Mouse (Mus musculus): ENCODE measurements around the gene Ckm. TPM values are rescaled to one million over a fixed set of nuclear protein-coding genes. Genes with fewer than 3 reads are reported as not detected.

The Ckm gene
- total RNA-seq, 2 experiments from 2014 or later = not detected

GRCm38 (mm10) chr7:19427999-19428650 lies 23.5 kb downstream of the Ckm start:
- intact Hi-C loops (cut with DNase I) = no loop called here
- DNase-seq = peak; percentile 38

GRCm38 (mm10) chr7:19429726-19430125 lies 25.1 kb downstream of the Ckm start:
- intact Hi-C loops (cut with DNase I) = no loop called here

DNA sequence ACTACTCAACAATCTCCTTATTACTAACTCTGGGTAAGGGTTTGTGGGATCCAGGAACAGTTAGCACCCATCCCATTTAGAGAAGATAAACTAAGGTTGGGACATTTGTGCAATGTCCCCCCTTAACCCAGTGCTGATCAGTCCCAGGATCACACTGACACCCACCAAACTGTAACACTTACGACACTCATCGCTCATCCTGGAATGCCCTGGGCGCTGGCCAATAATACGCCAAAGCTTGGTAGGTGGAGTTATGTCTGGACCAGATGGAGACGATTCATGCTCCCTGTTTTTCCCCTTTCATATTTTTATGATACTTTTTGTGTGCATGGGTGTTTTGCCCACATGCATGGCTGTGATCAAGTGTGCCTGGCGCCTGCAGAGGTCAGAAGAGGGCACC lies 25.8 kb downstream of the Ckm start:
- intact Hi-C loops (cut with DNase I) = no loop called here

More at GRCm38 (mm10) chr7:19429726-19430125, 25.1 kb downstream of the Ckm start:
- peak; percentile 69 for DNase-seq

GRCm38 (mm10) chr7:19432475-19432874 lies 27.9 kb downstream of the Ckm start:
- no peak for DNase-seq
- intact Hi-C loops (cut with DNase I) = no loop called here

More for the DNA sequence above, 25.8 kb downstream of the Ckm start:
- no peak for DNase-seq

DNA sequence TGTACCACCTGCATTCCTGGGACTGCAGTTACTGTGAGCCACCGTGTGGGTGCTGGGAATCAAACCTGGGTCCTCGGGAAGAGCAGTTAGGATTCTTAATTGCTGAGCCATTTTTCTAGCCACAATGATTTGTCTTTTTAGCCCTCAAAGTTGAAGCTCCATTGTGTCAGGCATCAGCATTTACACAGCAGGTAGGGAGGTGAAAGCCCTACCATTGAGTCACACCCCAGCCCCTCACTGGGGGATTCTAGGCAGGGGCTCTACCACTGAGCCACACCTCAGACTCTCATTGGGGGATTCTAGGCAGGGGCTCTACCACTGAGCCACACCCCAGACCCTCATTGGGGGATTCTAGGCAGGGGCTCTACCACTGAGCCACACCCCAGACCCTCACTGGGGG lies 31.7 kb downstream of the Ckm start:
- DNase-seq = no peak
- intact Hi-C loops (cut with DNase I) = no loop called here

GRCm38 (mm10) chr7:19437048-19437447 lies 32.5 kb downstream of the Ckm start:
- DNase-seq = no peak
- intact Hi-C loops (cut with DNase I) = no loop called here

DNA sequence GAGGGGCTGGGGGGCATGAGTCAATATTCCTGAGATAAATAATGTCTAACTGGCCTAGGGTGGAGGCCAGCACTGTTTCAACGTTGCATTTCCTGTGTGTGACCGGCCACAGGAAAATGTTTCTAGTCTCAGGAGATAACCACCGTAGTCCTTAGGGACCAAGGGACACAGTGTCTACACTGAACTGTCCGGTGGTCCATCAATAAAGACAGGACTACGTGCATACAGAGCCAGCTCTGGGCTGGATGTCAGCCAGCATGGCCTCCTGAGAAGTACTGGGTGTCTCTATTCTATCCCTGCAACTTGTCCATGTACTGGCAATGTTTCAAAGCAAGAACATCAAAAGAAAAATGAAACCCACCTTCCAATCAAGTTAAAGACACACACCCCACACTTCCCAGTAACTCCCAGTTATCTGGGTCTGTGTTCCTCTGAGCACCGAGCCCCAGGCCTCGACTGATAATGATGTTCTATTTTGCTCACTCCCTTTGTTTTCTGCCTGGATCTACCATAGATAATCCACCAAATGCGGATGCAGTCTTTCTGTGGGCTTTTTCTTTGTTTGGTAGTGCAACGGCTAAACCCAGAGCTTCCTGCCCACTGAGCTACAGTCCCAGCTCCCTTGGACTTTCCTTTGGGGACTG lies 37.0 kb downstream of the Ckm start:
- intact Hi-C loops (cut with DNase I) = no loop called here
- no peak for DNase-seq

DNA sequence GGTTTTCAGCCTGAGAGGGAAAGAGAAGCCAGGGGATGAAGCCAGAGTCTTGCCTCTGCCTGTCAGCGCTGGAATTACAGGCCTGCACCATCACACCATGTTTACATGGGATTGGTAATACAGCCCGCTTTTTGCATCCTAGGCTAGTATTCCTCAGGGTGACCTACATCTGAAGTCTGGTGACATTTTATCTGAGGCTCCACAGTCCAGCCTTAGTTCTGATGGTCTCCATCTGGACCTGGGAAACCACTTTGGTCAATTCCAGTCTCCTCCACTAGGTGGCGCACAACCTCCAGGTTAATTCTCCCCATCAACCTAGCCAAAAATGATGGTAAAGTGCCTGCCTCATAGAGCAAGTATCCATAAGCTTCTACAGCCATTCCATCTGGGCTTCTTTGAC lies 38.8 kb downstream of the Ckm start:
- DNase-seq = peak; percentile 82
- intact Hi-C loops (cut with DNase I) = no loop called here

- intact Hi-C loops (cut with DNase I) = no loop called here
- DNase-seq = no peak
Observed at GRCm38 (mm10) chr7:19444801-19445200, 40.2 kb downstream of the Ckm start.

GRCm38 (mm10) chr7:19447689-19448088 lies 43.1 kb downstream of the Ckm start:
- peak; percentile 50 for DNase-seq
- intact Hi-C loops (cut with DNase I) = no loop called here

- DNase-seq = peak; percentile 22
- intact Hi-C loops (cut with DNase I) = no loop called here
Observed at GRCm38 (mm10) chr7:19449165-19449564, 44.6 kb downstream of the Ckm start.

DNA sequence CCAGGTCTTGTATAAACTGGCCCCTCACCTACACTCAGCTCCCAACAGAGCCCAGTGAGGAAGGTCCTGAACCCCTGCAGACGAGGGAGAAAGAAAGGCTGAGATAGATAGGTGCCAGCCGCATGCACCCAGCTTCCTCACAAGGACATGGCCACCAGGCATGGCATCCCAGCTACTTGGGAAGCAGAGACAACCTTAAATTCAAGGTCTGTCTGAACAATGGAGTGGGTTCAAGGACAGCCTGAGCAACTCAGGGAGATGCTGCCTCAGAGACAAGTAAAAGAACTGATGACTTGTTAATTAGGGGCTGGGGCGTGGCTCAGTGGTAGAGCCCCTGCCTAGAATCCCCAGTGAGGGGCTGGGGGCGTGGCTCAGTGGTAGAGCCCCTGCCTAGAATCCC lies 50.6 kb downstream of the Ckm start:
- DNase-seq = no peak
- intact Hi-C loops (cut with DNase I) = no loop called here

DNA sequence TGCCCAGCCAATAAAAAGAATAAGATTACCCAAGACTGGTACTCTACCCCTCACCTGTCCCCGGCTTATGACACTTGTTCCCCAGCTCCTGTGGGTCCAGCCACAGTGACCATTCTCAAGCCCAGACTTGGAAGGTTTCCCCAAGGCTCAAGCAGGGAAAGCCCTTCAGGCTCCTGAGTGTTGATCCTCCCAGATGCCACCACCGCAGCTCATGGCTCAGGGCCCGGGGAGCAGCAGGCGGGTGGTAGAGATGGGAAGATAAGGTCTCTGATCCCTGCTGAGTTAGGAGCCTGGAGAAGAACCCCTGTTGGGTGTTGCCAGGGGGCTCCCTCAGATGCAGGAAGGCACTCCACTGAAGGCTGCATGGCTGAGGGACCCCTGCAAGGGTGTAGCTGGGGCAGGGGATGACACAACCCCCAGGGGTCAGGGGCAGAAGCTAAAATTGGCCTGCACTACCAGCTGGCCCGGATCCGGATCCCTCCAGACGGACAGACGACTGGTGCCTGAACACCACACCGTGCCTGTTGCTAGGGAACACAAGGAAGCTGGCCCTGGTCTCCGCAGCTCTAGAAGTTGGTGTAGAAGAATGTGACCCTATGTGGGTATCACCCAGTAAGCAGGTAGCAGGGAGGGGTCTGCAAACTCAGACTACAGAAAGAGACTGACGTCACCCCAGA lies 51.4 kb downstream of the Ckm start:
- DNase-seq = peak; percentile 47
- intact Hi-C loops (cut with DNase I) = no loop called here

DNA sequence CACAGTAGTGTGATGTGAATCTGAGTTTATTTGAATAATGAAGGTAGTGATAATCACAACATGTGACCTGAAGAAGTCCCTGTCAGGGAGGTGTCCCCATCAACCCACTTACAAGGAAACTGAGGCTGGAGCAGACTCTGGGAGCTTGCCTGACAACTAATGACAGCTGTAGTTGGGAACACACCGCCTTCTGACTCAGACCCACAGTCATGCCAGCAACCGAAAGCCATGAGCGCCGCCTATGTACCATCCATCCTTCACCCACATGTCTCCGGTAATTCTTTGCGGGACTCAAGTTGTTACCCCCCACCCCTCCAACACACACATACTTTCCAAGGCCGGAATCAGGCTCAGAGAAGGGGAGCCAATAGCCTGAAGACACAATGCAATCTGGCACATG lies 52.1 kb downstream of the Ckm start:
- no peak for DNase-seq
- intact Hi-C loops (cut with DNase I) = no loop called here

GRCm38 (mm10) chr7:19457414-19458071 lies 53.0 kb downstream of the Ckm start:
- no peak for DNase-seq
- intact Hi-C loops (cut with DNase I) = no loop called here

- peak; percentile 86 for DNase-seq
Observed at GRCm38 (mm10) chr7:19458072-19458486, 53.5 kb downstream of the Ckm start.

GRCm38 (mm10) chr7:19458591-19459111 lies 54.1 kb downstream of the Ckm start, which contains the start of gene Mark4:
Gene Mark4, minus strand, starts transcription at chr7:19458821.
- DNase-seq = peak; percentile 84
- intact Hi-C loops (cut with DNase I) = no loop called here

More at GRCm38 (mm10) chr7:19458072-19458486, 53.5 kb downstream of the Ckm start:
- intact Hi-C loops (cut with DNase I) = no loop called here

GRCm38 (mm10) chr7:19459144-19459870 lies 54.7 kb downstream of the Ckm start:
- no peak for DNase-seq
- intact Hi-C loops (cut with DNase I) = no loop called here

GRCm38 (mm10) chr7:19460500-19460899 lies 55.9 kb downstream of the Ckm start:
- intact Hi-C loops (cut with DNase I) = no loop called here
- no peak for DNase-seq

- intact Hi-C loops (cut with DNase I) = no loop called here
- DNase-seq = peak; percentile 83
Observed at GRCm38 (mm10) chr7:19461488-19461887, 56.9 kb downstream of the Ckm start.
